In the genomic region with DNA sequence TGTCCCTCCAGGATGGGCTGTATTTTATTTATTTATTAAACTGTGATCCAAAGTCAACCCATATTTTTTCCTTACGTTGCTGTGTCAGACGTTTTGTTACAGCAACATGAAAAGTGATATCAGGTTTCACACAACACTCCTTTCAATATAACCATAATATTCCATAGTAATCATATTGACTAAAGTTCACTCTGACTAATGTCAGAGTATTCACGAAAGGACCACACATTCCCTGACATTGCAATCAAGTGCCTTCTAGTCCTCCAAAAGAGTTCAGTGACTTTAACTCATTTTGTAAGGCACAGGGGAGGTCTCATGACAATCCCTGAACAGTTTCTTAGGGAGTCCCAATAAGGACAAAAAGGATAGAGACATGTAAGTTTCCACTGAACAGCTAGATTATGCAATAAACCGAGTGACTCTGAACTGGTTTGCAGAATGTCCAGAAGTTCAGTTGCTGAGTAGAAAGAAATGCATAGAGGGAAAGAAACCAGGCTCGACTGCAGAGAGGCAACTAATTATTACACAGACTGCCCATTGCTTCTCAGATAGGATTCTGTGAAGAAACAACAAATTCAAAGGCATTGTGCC, we compare ENCODE assay signal across 11 mouse cellular contexts. TPM values are rescaled to one million over a fixed set of nuclear protein-coding genes. Genes with fewer than 3 reads are reported as not detected.
DNase-seq lines count a peak whose midpoint lies in the region; ATAC-seq and TF ChIP-seq lines count a peak whose summit lies in the region.
"Had no signal": no experiment of that assay in that cellular context is flagged by ENCODE, and none has a peak within 500 bp of the region (broad histone marks: within the 10 kb centered on the region; RNA-seq: fewer than 3 reads in every experiment).

No protein-coding gene starts in this region.

- TF ChIP-seq POLR2A in spleen, adult 2 months (IDR thresholded peaks at IDR 0.05; ENCODE audit: low read depth, low read length), result no peak

- H3K27ac ChIP-seq in heart, embryonic 11.5 days (ENCODE audit: low read depth, low read length), result no peak overlapping the region
- peak overlapping the region; percentile 9; the same call in 1 of the 2 replicates for H3K27ac ChIP-seq in spleen, adult 2 months (ENCODE audit: insufficient read depth, low read length)
- peak overlapping the region; percentile 77 for H3K27ac ChIP-seq in liver, embryonic 15.5 days (replicated peaks)
- H3K27ac ChIP-seq in hindbrain, embryonic 14.5 days, result no peak overlapping the region

- no peaks in the 10 kb centered on the region for H3K27me3 ChIP-seq in heart, embryonic 11.5 days (ENCODE audit: control insufficient read depth, insufficient read depth, low read length)
- no peaks in the 10 kb centered on the region for H3K27me3 ChIP-seq in spleen, adult 2 months (ENCODE audit: control insufficient read depth, insufficient read depth, low read length)
- H3K27me3 ChIP-seq in liver, embryonic 15.5 days, result no peaks in the 10 kb centered on the region
- H3K27me3 ChIP-seq in hindbrain, embryonic 14.5 days (ENCODE audit: control insufficient read depth, insufficient read depth, low read length), result no peaks in the 10 kb centered on the region
- H3K27me3 ChIP-seq: limb, embryonic 12.5 days had no signal

- H3K4me1 ChIP-seq in heart, embryonic 11.5 days (ENCODE audit: control insufficient read depth, insufficient read depth, low read length), result no peaks in the 10 kb centered on the region
- no peaks in the 10 kb centered on the region for H3K4me1 ChIP-seq in spleen, adult 2 months (ENCODE audit: control insufficient read depth, insufficient read depth, insufficient read length)
- H3K4me1 ChIP-seq in liver, embryonic 15.5 days (replicated peaks), result no peaks in the 10 kb centered on the region
- H3K4me1 ChIP-seq in hindbrain, embryonic 14.5 days (replicated peaks; ENCODE audit: control insufficient read depth, insufficient read depth, low read length), result no peaks in the 10 kb centered on the region

- no peaks in the 10 kb centered on the region for H3K9me3 ChIP-seq in heart, embryonic 11.5 days (replicated peaks; ENCODE audit: control insufficient read depth, low read length)
- H3K9me3 ChIP-seq in liver, embryonic 15.5 days (replicated peaks), result no peaks in the 10 kb centered on the region
- H3K9me3 ChIP-seq in hindbrain, embryonic 14.5 days (ENCODE audit: control insufficient read depth, low read length), result no peaks in the 10 kb centered on the region
- H3K9me3 ChIP-seq: limb, embryonic 12.5 days had no signal

- ATAC-seq in heart, embryonic 11.5 days (replicated peaks; ENCODE audit: insufficient number of reproducible peaks, low FRiP score, low TSS enrichment), result no peak
- peak; percentile 66; the same call in 1 of the 2 replicates for ATAC-seq in liver, embryonic 15.5 days (ENCODE audit: insufficient read depth)
- no peak for ATAC-seq in hindbrain, embryonic 14.5 days (ENCODE audit: low FRiP score)

- WGBS in heart, embryonic 11.5 days (ENCODE audit: insufficient replicate concordance), result 69% methylated on average over 5 of the region's 5 CpGs
- 71% methylated on average over 5 of the region's 5 CpGs for WGBS in spleen, adult 2 months
- 45% methylated on average over 5 of the region's 5 CpGs for WGBS in liver, embryonic 15.5 days (ENCODE audit: insufficient replicate concordance)
- 81% methylated on average over 5 of the region's 5 CpGs for WGBS in hindbrain, embryonic 14.5 days

- H3K36me3 ChIP-seq in heart, embryonic 11.5 days (ENCODE audit: control insufficient read depth, insufficient read depth, low read length), result no peaks in the 10 kb centered on the region
- no peaks in the 10 kb centered on the region for H3K36me3 ChIP-seq in spleen, adult 2 months (ENCODE audit: control insufficient read depth, insufficient read depth, low read length)
- H3K36me3 ChIP-seq in liver, embryonic 15.5 days (replicated peaks), result no peaks in the 10 kb centered on the region
- no peaks in the 10 kb centered on the region for H3K36me3 ChIP-seq in hindbrain, embryonic 14.5 days (replicated peaks; ENCODE audit: control insufficient read depth, insufficient read depth)
- H3K36me3 ChIP-seq: limb, embryonic 12.5 days had no signal

- no peak overlapping the region for H3K4me3 ChIP-seq in heart, embryonic 11.5 days (ENCODE audit: low read depth, low read length)
- H3K4me3 ChIP-seq in spleen, adult 2 months (ENCODE audit: extremely low read depth, insufficient read depth, insufficient read length), result no peak overlapping the region
- no peak overlapping the region for H3K4me3 ChIP-seq in liver, embryonic 15.5 days (replicated peaks)
- no peak overlapping the region for H3K4me3 ChIP-seq in hindbrain, embryonic 14.5 days (replicated peaks; ENCODE audit: low read length)
- H3K4me3 ChIP-seq: limb, embryonic 12.5 days had no signal

- no peak overlapping the region for H3K4me2 ChIP-seq in heart, embryonic 11.5 days
- 0 out of 2 replicates have a peak overlapping the region, but pooled peaks have one; percentile 15 for H3K4me2 ChIP-seq in liver, embryonic 15.5 days
- H3K4me2 ChIP-seq in hindbrain, embryonic 14.5 days (replicated peaks), result no peak overlapping the region
- H3K4me2 ChIP-seq: limb, embryonic 12.5 days; midbrain, embryonic 11.5 days had no signal

- no peak for TF ChIP-seq CTCF in spleen, adult 2 months (IDR thresholded peaks at IDR 0.05; ENCODE audit: extremely low read depth, insufficient read depth, insufficient read length, insufficient replicate concordance)

- DNase-seq in heart, adult 9 months (ENCODE audit: low spot score in 2 of 2), result peak; percentile 16 to 19
- DNase-seq in spleen, adult 2 months (ENCODE audit: low read depth in 1 of 2, low spot score in 2 of 2), result no peak
- DNase-seq in spleen, postnatal 36 days (ENCODE audit: low spot score in 2 of 2), result no peak
- DNase-seq in embryo, embryonic 11 days, result no peak
- no peak for DNase-seq in cerebellum, postnatal 36 days
- no peak for DNase-seq in hindbrain, embryonic 14.5 days (ENCODE audit: low spot score)

- H3K9ac ChIP-seq in heart, embryonic 11.5 days (ENCODE audit: low read depth, low read length), result no peak overlapping the region
- H3K9ac ChIP-seq in liver, embryonic 15.5 days, result no peak overlapping the region
- H3K9ac ChIP-seq in hindbrain, embryonic 14.5 days, result no peak overlapping the region
- H3K9ac ChIP-seq: limb, embryonic 12.5 days had no signal

RNA-seq across cellular contexts. Expression of gene Agmo, which starts 0.4 kb away (rescaled TPM):
- polyA plus RNA-seq in heart, embryonic 11.5 days (2014; fragmentation: Nextera tagmentation; extraction: Ambion mirVana), result 0.21 TPM in 1 of 2 replicates, not detected in the other
- 0.32 and 0.42 TPM in 2 replicates for polyA plus RNA-seq in spleen, adult 2 months (2012; rRNA removed)
- 14.3 and 15.7 TPM in 2 replicates for polyA plus RNA-seq in liver, embryonic 15.5 days (2015; fragmentation: Nextera tagmentation; extraction: Ambion mirVana)
- polyA plus RNA-seq in hindbrain, embryonic 14.5 days (2014; fragmentation: Nextera tagmentation; extraction: Ambion mirVana), result 1.2 and 1.7 TPM in 2 replicates
- polyA plus RNA-seq: erythroblast, embryonic 14.5 days had no signal

Comparison
In these comparisons a context has a peak if more than half of its experiments do, and no peak if none do; other contexts are left out.
1. DNase-seq: peak in heart, adult 9 months (2 of 2); none in spleen, adult 2 months (0 of 2), spleen, postnatal 36 days (0 of 2), embryo, embryonic 11 days (single experiment), cerebellum, postnatal 36 days (0 of 2) and hindbrain, embryonic 14.5 days (single experiment).
2. H3K27ac ChIP-seq: peak in spleen, adult 2 months (single experiment) and liver, embryonic 15.5 days (single experiment); none in heart, embryonic 11.5 days (single experiment) and hindbrain, embryonic 14.5 days (single experiment).